Mouse (Mus musculus) lung, postnatal 0 days (tissue): ENCODE data around the gene Nmral1.

Experiments
- CTCF ChIP-seq: IDR thresholded peaks from 2 replicates; pipeline ENCODE4 v1.5.1; 2016; ENCODE audit warnings: antibody characterized with exemption, mild to moderate bottlenecking
- EP300 ChIP-seq: IDR thresholded peaks from 2 replicates; pipeline ENCODE4 v1.6.1; 2016; ENCODE audit warnings: antibody characterized with exemption, mild to moderate bottlenecking, control low read depth

- TF ChIP-seq CTCF (no peak), EP300 (no peak)
These were observed 6.8 kb upstream of the Nmral1 start, which contains the start of gene Hmox2 for GRCm38 (mm10) chr16:4725780-4726527.
